Mouse (Mus musculus): ENCODE measurements around the gene Usp3. TPM values are rescaled to one million over a fixed set of nuclear protein-coding genes. Genes with fewer than 3 reads are reported as not detected.

Gene Usp3
- polyA plus RNA-seq, 1 experiment from 2014 or later = 103 TPM

DNA sequence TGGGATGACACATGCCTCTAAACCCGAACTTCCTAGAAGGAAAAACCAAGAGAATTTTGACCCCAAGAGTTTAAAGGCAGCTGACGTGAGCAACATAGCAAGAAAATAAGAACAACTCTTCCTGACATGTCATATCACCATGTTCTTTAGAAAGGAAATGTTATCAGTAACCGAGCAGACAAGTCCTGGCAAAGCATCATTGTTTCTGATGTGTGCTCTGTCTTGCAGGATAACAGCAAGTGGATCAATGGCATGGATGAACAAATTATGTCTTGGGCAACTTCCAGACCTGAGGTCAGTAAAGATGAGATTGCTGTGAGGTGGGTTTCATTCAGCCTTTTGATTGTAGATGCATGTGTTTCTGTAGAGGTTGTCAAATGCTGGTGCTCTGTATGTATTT lies 109.5 kb downstream of the Usp3 start:
- H3K4me1 ChIP-seq = no peaks in the 10 kb centered on the region
- H3K27me3 ChIP-seq (replicated peaks; ENCODE audit: low read depth, poor library complexity, severe bottlenecking) = no peaks in the 10 kb centered on the region
- H3K4me3 ChIP-seq = no peak overlapping the region
- DNase-seq (ENCODE audit: low spot score) = no peak
- H3K36me3 ChIP-seq (replicated peaks) = peaks cover 91% of the 10 kb centered on the region
- no peak overlapping the region for H3K27ac ChIP-seq (replicated peaks)
- H3K9me3 ChIP-seq = no peaks in the 10 kb centered on the region
- 91% methylated on average over 3 of the region's 3 CpGs for WGBS

DNA sequence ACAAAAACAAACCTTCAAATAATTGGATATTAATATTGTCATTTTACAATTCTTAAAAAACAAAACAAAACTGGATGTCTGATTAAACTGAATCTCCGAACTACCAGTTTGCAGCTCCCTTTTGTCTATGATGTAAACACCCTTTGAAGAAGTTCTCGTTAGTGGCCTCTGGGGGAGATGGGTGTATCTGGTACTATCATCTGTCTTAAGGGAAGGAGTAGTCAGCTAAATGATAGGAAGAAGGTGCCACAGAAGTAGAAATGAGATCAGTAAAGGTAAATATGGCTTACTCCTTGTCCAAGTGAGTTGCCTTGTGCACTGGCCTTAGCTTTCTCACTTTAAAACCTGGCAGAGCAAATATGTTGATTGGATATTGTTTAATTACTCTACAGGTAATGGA lies 115.2 kb downstream of the Usp3 start:
- Histone ChIP-seq H3K9me3 (no peaks in the 10 kb centered on the region), H3K4me1 (no peaks in the 10 kb centered on the region), H3K4me3 (no peak overlapping the region), H3K27me3 (replicated peaks; ENCODE audit: low read depth, poor library complexity, severe bottlenecking) (no peaks in the 10 kb centered on the region), H3K27ac (replicated peaks) (no peak overlapping the region), H3K36me3 (replicated peaks) (peaks cover 78% of the 10 kb centered on the region)
- DNase-seq (ENCODE audit: low spot score) = no peak
- 85% methylated on average over 2 of the region's 2 CpGs for WGBS

DNA sequence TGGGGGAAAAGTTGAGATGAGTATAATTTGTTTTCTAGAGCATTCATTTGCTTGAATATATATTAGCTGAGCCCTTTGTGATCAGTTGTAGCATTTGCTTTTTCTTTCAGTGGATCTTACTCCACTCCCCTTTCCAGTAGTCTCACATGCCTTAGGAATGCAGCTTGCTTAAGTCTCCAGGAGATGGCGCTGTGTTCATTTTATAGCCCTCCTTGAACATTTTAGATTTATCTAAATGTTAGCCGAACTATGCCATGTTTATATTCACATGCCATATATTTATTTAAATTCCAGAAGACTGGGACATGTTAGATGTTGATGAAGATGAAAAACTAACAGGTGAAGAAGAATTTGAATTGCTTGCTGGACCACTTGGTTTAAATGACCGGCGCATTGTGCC lies 127.9 kb downstream of the Usp3 start:
- Histone ChIP-seq H3K4me3 (no peak overlapping the region), H3K27ac (replicated peaks) (no peak overlapping the region), H3K27me3 (replicated peaks; ENCODE audit: low read depth, poor library complexity, severe bottlenecking) (no peaks in the 10 kb centered on the region), H3K36me3 (replicated peaks) (peaks cover 70% of the 10 kb centered on the region), H3K4me1 (no peaks in the 10 kb centered on the region), H3K9me3 (no peaks in the 10 kb centered on the region)
- no peak for DNase-seq (ENCODE audit: low spot score)
- WGBS = 63% methylated on average over 4 of the region's 4 CpGs

Other genes starting within 250 kb of the Usp3 start
- gene Herc1, start 242.7 kb downstream of the Usp3 start, polyA plus RNA-seq (2016; fragmentation: Nextera tagmentation; extraction: Ambion mirVana) = 25.7 and 27.2 TPM in 2 replicates
- 1.3 and 1.4 TPM in 2 replicates for gene Fbxl22, start 78.5 kb downstream of the Usp3 start, polyA plus RNA-seq (2016; fragmentation: Nextera tagmentation; extraction: Ambion mirVana)
- gene Car12, start 120.5 kb upstream of the Usp3 start, polyA plus RNA-seq (2016; fragmentation: Nextera tagmentation; extraction: Ambion mirVana) = 5.6 and 6.5 TPM in 2 replicates
- 9.5 and 9.6 TPM in 2 replicates for gene Aph1b, start 202.3 kb upstream of the Usp3 start, polyA plus RNA-seq (2016; fragmentation: Nextera tagmentation; extraction: Ambion mirVana)
- gene Gm10647, start 203.9 kb upstream of the Usp3 start, polyA plus RNA-seq (2016; fragmentation: Nextera tagmentation; extraction: Ambion mirVana) = 0.57 and 0.62 TPM in 2 replicates
- 1.7 and 1.8 TPM in 2 replicates for gene Aph1c, start 241.6 kb upstream of the Usp3 start, polyA plus RNA-seq (2016; fragmentation: Nextera tagmentation; extraction: Ambion mirVana)

Measured in embryonic facial prominence, embryonic 10.5 days (tissue).